Mouse (Mus musculus): ENCODE data around the gene Dag1. TPM values are rescaled to one million over a fixed set of nuclear protein-coding genes. Genes with fewer than 3 reads are reported as not detected.
"Not testable (repeated sequence)": the region's sequence is repeated elsewhere in the genome, so short reads cannot be mapped to it uniquely, and the experiment has no call there.

Gene Dag1
- polyA plus RNA-seq, 1 experiment, result 37.5 TPM

GRCm38 (mm10) chr9:108275331-108275659 lies 11.5 kb upstream of the Dag1 start:
- Histone ChIP-seq H3K27ac (ENCODE audit: insufficient read depth, low read depth, low read length) (no peak overlapping the region), H3K4me1 (ENCODE audit: control insufficient read depth, insufficient read depth, low read length) (peaks cover 2% of the 10 kb centered on the region; the same call in 1 of the 2 replicates), H3K4me3 (ENCODE audit: insufficient read depth, low read length) (no peak overlapping the region)
- TF ChIP-seq CTCF (IDR thresholded peaks at IDR 0.05; ENCODE audit: low read depth, low read length), result no peak
- no peak for TF ChIP-seq POLR2A (IDR thresholded peaks at IDR 0.05; ENCODE audit: borderline replicate concordance, low read depth, low read length)

GRCm38 (mm10) chr9:108274476-108275330 lies 10.9 kb upstream of the Dag1 start:
- Histone ChIP-seq H3K27ac (ENCODE audit: insufficient read depth, low read depth, low read length) (no peak overlapping the region), H3K4me1 (ENCODE audit: control insufficient read depth, insufficient read depth, low read length) (0 out of 2 replicates have a peak, but pooled peaks cover 2% of the 10 kb centered on the region), H3K4me3 (ENCODE audit: insufficient read depth, low read length) (no peak overlapping the region)
- TF ChIP-seq POLR2A (IDR thresholded peaks at IDR 0.05; ENCODE audit: borderline replicate concordance, low read depth, low read length), result no peak
- TF ChIP-seq CTCF (IDR thresholded peaks at IDR 0.05; ENCODE audit: low read depth, low read length), result no peak

- TF ChIP-seq CTCF (IDR thresholded peaks at IDR 0.05; ENCODE audit: low read depth, low read length), result no peak
- TF ChIP-seq POLR2A (IDR thresholded peaks at IDR 0.05; ENCODE audit: borderline replicate concordance, low read depth, low read length), result no peak
- Histone ChIP-seq H3K27ac (ENCODE audit: insufficient read depth, low read depth, low read length) (no peak overlapping the region), H3K4me1 (ENCODE audit: control insufficient read depth, insufficient read depth, low read length) (no peaks in the 10 kb centered on the region), H3K4me3 (ENCODE audit: insufficient read depth, low read length) (no peak overlapping the region)
These were observed 9.7 kb upstream of the Dag1 start for GRCm38 (mm10) chr9:108273485-108273884.

- H3K27ac ChIP-seq (ENCODE audit: insufficient read depth, low read depth, low read length), result no peak overlapping the region
- H3K4me3 ChIP-seq (ENCODE audit: insufficient read depth, low read length), result no peak overlapping the region
- H3K4me1 ChIP-seq (ENCODE audit: control insufficient read depth, insufficient read depth, low read length), result no peaks in the 10 kb centered on the region
- TF ChIP-seq POLR2A (IDR thresholded peaks at IDR 0.05; ENCODE audit: borderline replicate concordance, low read depth, low read length), result no peak
- TF ChIP-seq CTCF (IDR thresholded peaks at IDR 0.05; ENCODE audit: low read depth, low read length), result no peak
These were observed 8.9 kb upstream of the Dag1 start for GRCm38 (mm10) chr9:108272691-108273090.

- no peaks in the 10 kb centered on the region for H3K4me1 ChIP-seq (ENCODE audit: control insufficient read depth, insufficient read depth, low read length)
- no peak overlapping the region for H3K27ac ChIP-seq (ENCODE audit: insufficient read depth, low read depth, low read length)
- TF ChIP-seq POLR2A (IDR thresholded peaks at IDR 0.05; ENCODE audit: borderline replicate concordance, low read depth, low read length) (no peak), CTCF (IDR thresholded peaks at IDR 0.05; ENCODE audit: low read depth, low read length) (no peak)
- no peak overlapping the region for H3K4me3 ChIP-seq (ENCODE audit: insufficient read depth, low read length)
These were observed 8.2 kb upstream of the Dag1 start for GRCm38 (mm10) chr9:108271941-108272340.

- H3K27ac ChIP-seq (ENCODE audit: insufficient read depth, low read depth, low read length); H3K4me3 ChIP-seq (ENCODE audit: insufficient read depth, low read length): not testable (repeated sequence)
- peaks cover 11% of the 10 kb centered on the region for H3K4me1 ChIP-seq (ENCODE audit: control insufficient read depth, insufficient read depth, low read length)
These were observed 4.9 kb upstream of the Dag1 start for GRCm38 (mm10) chr9:108268701-108269100.

GRCm38 (mm10) chr9:108267691-108268090 lies 3.9 kb upstream of the Dag1 start:
- Histone ChIP-seq H3K4me3 (ENCODE audit: insufficient read depth, low read length) (no peak overlapping the region), H3K4me1 (ENCODE audit: control insufficient read depth, insufficient read depth, low read length) (peaks cover 11% of the 10 kb centered on the region), H3K27ac (ENCODE audit: insufficient read depth, low read depth, low read length) (no peak overlapping the region)
- TF ChIP-seq POLR2A (IDR thresholded peaks at IDR 0.05; ENCODE audit: borderline replicate concordance, low read depth, low read length) (no peak), CTCF (IDR thresholded peaks at IDR 0.05; ENCODE audit: low read depth, low read length) (no peak)

- H3K27ac ChIP-seq (ENCODE audit: insufficient read depth, low read depth, low read length), result no peak overlapping the region
- H3K4me1 ChIP-seq (ENCODE audit: control insufficient read depth, insufficient read depth, low read length), result peaks cover 20% of the 10 kb centered on the region
- TF ChIP-seq POLR2A (IDR thresholded peaks at IDR 0.05; ENCODE audit: borderline replicate concordance, low read depth, low read length), result no peak
- TF ChIP-seq CTCF (IDR thresholded peaks at IDR 0.05; ENCODE audit: low read depth, low read length), result no peak
- no peak overlapping the region for H3K4me3 ChIP-seq (ENCODE audit: insufficient read depth, low read length)
These were observed 2.6 kb upstream of the Dag1 start for GRCm38 (mm10) chr9:108266261-108266935.

GRCm38 (mm10) chr9:108264191-108264921 lies 598 bp upstream of the Dag1 start:
- Histone ChIP-seq H3K4me3 (ENCODE audit: insufficient read depth, low read length) (peak overlapping the region; percentile 94), H3K4me1 (ENCODE audit: control insufficient read depth, insufficient read depth, low read length) (peaks cover 39% of the 10 kb centered on the region), H3K27ac (ENCODE audit: insufficient read depth, low read depth, low read length) (peak overlapping the region; percentile 49)
- TF ChIP-seq CTCF (IDR thresholded peaks at IDR 0.05; ENCODE audit: low read depth, low read length) (no peak), POLR2A (IDR thresholded peaks at IDR 0.05; ENCODE audit: borderline replicate concordance, low read depth, low read length) (no peak)
